Mouse (Mus musculus): ENCODE results near the gene Gsdme.

The Gsdme gene

DNA sequence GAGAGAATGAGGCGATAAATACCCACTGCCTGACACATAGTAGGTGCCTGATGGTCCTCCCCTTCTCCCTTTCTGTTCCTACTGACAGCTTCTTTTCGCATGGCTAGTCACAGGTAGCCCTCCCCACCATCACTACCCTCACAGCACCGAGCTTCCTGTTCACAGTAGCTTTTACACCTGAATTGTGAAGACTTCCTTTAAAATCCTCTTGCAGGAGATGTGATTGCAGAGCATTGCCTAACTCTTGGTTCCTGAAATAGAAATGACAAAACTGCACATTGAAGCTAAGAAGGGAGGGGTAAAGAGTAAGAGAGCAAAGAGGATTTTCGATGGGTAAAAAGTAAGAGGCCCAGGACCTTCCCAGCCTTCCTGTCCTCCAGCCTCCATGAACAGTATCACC, 18.7 kb downstream of the Gsdme start:
- DNase-seq (ENCODE audit: low spot score in 2 of 2): no peak

DNA sequence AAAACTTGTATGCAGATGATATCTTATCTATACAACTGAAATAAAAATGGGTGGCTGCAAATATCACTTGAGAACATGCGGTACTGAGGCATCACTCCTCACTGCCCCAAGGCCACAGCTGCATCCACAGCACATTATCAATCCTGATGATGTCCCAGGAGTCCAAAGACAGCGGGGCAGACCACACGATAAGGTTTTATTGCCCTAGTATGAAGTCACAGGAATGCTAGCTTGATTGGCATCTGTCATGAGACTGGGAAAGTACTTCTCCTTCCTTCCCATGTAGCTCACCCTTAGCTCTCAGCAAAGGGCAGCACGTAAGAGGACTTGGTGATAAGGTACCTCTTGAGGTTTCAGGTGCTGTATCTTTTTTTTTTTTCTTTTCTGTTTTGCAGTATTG, 19.5 kb downstream of the Gsdme start:
- no peak for DNase-seq (ENCODE audit: low spot score in 2 of 2)

GRCm38 (mm10) chr6:50240437-50240836, 23.2 kb downstream of the Gsdme start:
- no peak for DNase-seq (ENCODE audit: low spot score in 2 of 2)

DNA sequence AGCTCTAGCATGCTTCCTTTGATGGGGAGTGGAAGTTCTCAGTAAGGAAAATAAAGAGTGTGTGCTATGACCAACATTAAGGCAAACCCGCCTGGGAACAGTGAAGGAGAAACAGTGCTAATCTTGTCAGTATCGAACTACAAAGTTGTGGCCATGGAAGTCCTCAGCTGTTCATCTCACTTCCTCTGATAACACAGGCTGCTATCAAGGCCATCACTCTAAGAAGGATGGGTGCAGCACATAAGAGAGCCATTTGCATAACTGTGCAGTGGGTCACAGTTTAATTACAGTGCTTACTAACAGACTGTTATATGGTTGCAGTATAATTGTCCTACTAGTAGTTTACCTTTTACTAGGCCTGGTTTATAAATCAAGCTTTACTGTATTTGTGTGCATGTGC, 23.8 kb downstream of the Gsdme start:
- DNase-seq (ENCODE audit: low spot score in 2 of 2): no peak

DNA sequence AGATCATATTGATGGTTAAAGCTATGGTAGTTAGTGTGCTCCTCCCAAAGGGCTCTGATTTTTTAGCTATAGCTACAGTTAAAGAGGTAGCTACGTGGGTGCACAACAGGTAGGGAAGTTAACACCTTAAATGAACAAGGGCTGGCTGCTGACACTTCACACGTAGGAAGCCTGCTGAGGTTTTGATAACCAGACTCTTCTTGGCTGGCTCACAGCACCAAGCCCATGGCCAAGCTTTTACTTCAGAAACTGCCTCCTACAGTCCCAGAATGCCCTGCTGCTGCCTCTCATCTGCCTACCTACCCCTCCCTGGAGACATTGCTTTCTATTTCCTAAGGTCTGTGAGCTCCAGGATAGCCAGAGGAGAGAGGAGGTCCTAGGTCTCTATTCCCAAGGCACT, 25.7 kb downstream of the Gsdme start:
- DNase-seq (ENCODE audit: low spot score in 2 of 2): no peak

DNA sequence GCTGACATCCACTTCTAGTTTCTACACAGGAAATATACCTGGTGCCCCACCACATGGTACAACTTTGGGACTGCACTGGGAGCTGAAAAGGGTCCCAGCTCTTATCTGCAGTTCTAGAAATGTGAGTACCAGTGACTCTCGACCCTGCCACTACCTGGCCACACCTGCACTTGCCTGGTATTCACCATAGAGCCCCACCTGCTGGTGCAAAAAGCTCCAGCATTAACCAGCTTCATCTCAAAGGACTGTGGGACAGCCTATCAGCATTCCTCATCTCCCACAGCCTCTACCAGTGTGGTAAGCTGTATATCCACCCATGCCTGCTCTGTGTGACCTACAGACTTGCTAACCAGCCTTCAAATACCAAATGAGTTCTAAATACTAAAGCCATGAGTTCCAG, 30.7 kb downstream of the Gsdme start:
- DNase-seq (ENCODE audit: low spot score in 2 of 2): no peak

DNA sequence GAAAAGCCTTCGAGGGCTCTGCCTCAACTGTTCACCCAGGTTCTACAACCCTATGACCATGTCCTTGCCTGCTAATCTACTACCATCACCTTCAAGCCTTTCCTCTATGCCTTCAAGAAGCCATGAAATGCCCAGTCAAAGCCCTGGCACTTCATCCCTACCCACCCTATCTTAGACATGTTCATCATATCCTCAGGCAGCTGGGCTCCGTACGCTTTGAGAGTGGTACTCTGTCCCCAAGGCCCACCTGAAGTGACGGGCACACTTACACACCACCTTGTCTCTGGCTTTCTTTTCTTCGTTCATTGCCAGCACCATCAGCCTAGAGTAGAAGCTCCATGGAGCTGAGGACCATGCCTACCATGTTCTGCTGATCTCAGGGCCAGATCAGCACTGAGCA, 32.4 kb downstream of the Gsdme start:
- DNase-seq (ENCODE audit: low spot score in 2 of 2): no peak

DNA sequence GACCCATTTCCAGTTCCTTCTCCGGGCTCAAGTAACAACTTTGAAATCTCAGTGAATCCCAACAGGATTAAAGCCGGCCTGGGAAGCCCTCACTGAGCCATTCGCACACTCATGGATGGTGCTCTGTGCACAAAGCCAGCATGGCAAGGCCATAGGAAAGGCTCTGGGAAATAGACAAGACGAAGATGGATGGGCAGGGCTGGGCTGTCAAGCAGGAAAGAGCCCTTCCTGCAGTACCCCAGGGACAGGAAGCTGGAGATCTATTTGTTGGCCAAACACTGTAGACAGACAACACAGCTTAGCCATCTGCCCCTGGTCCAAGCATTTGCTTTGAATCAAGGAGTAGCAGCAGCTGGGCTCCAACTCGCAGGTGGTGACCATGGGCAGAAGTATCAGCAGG, 35.5 kb downstream of the Gsdme start:
- DNase-seq (ENCODE audit: low spot score in 2 of 2): no peak

- DNase-seq (ENCODE audit: low spot score in 2 of 2): no peak
Observed at GRCm38 (mm10) chr6:50225232-50225631, 38.4 kb downstream of the Gsdme start.

GRCm38 (mm10) chr6:50223606-50224005, 40.1 kb downstream of the Gsdme start:
- no peak for DNase-seq (ENCODE audit: low spot score in 2 of 2)

- DNase-seq (ENCODE audit: low spot score in 2 of 2): no peak
Observed at GRCm38 (mm10) chr6:50222986-50223385, 40.7 kb downstream of the Gsdme start.

DNA sequence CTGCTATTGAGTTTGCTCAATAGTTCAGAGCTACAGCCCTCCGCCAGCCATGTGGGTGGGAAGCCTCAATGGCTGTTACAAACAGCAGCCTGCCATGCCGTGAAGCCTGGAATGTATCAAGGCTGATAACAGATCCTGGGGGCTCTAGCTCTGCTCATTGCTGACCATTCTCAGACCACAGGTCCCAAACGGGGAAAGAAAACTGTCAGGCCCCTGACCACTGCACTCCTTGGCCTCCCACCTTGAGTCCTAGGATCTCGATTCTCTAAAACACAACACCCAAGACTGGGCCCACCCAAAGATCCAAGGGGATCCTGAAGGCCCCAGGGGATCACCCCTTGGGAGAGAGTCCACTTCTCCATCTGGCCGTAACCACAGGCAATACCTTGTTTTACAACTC, 41.3 kb downstream of the Gsdme start:
- DNase-seq (ENCODE audit: low spot score in 2 of 2): no peak

- DNase-seq (ENCODE audit: low spot score in 2 of 2): peak; percentile 20 to 60
Observed at GRCm38 (mm10) chr6:50220863-50221262, 42.8 kb downstream of the Gsdme start.

DNA sequence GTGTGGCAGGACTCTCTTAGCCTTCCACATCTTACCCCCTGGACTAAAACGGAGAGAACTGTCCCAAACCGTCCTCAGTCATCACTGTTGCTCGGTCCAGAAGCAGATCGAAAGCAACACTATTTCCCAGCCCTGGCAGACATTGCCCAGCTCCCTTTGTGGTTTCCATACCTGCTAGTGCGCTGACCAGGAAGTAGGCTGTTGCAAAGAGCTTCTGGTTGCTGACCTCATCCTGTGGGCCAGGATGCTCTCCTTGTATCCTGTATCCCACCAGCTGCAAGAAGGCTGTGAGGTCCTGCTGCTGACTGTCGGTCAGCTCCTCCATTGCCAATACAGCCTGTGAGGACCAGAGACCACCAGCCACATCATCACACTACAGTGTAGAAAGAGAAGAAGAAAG, 44.6 kb downstream of the Gsdme start:
- DNase-seq (ENCODE audit: low spot score in 2 of 2): no peak

- no peak for DNase-seq (ENCODE audit: low spot score in 2 of 2)
Observed at GRCm38 (mm10) chr6:50218628-50219027, 45.0 kb downstream of the Gsdme start.

DNA sequence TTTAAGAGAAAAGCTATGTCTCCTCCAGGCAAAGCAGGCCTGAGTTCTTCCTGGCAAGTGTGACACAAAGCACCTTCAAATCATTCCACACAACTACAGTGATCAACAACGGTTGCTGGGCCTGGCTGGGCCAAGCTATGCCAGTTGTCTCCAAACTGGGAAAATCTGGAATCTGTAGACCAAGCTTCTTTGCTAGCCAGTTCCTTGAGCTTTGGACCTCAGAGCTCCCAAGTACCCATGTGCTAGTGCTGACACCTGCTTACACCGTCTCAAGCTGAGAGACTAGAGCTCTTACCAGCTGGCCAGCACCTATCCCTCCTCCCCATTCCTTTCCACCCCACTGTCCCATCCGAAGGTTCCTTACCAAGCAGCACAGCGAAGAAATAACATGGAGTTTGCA, 47.7 kb downstream of the Gsdme start:
- DNase-seq (ENCODE audit: low spot score in 2 of 2): no peak

DNA sequence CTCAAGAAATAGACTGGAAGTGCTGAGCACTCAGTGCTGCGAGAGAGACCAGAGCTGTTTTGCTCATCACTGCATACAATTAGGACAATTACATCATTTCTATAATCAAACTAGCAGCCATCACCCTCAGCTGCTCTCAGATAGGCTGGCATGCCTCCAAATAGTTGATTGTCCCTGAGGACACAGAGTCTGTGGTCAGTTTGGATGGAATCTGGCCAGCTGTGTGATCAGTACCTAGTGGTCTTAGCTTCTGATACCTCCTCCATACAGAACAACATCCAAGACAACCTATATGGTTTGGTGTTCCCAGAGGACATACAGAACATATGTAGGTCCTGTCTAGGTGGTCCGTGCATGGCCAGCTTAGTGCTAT, 48.3 kb downstream of the Gsdme start:
- DNase-seq (ENCODE audit: low spot score in 2 of 2): no peak

- no peak for DNase-seq (ENCODE audit: low spot score in 2 of 2)
Observed at GRCm38 (mm10) chr6:50214711-50215372, 48.8 kb downstream of the Gsdme start.

- DNase-seq (ENCODE audit: low spot score in 2 of 2): no peak
Observed at GRCm38 (mm10) chr6:50205093-50205492, 58.6 kb downstream of the Gsdme start.

DNA sequence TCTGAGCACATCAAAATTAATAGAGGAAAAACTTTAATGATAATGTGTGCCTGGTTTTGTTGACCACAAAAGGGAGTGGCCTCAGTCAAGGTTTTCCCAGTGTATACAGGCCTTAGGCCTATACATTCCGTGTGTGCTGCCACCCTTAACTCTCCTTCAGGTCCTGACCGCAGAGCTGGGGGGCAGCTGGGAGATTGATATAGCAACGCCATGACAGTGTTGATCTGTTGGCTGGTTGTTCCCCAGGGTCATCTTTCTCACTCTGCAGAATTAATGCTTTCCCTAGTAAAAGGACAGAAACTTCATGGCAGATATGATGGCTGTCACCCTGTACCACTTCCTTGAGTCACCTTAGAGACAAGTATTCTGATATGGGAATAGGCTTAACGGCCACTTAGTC, 59.3 kb downstream of the Gsdme start:
- DNase-seq (ENCODE audit: low spot score in 2 of 2): no peak

GRCm38 (mm10) chr6:50193851-50194250, 69.8 kb downstream of the Gsdme start:
- no peak for DNase-seq (ENCODE audit: low spot score in 2 of 2)

- DNase-seq (ENCODE audit: low spot score in 2 of 2): no peak
Observed at GRCm38 (mm10) chr6:50192822-50193221, 70.8 kb downstream of the Gsdme start.

- no peak for DNase-seq (ENCODE audit: low spot score in 2 of 2)
Observed at GRCm38 (mm10) chr6:50192169-50192568, 71.5 kb downstream of the Gsdme start.

- no peak for DNase-seq (ENCODE audit: low spot score in 2 of 2)
Observed at GRCm38 (mm10) chr6:50191605-50192004, 72.1 kb downstream of the Gsdme start.

Measured in spleen, postnatal 10 days (tissue).